Mouse (Mus musculus): ENCODE data around the gene Lcn2. TPM values are rescaled to one million over a fixed set of nuclear protein-coding genes. Genes with fewer than 3 reads are reported as not detected.
A peak's percentile ranks its signal among the peaks of the same experiment; 100 is the strongest.
"Not testable (repeated sequence)": the region's sequence is repeated elsewhere in the genome, so short reads cannot be mapped to it uniquely, and the experiment has no call there.

Gene Lcn2
- total and polyA plus RNA-seq, 3 experiments: not detected

DNA sequence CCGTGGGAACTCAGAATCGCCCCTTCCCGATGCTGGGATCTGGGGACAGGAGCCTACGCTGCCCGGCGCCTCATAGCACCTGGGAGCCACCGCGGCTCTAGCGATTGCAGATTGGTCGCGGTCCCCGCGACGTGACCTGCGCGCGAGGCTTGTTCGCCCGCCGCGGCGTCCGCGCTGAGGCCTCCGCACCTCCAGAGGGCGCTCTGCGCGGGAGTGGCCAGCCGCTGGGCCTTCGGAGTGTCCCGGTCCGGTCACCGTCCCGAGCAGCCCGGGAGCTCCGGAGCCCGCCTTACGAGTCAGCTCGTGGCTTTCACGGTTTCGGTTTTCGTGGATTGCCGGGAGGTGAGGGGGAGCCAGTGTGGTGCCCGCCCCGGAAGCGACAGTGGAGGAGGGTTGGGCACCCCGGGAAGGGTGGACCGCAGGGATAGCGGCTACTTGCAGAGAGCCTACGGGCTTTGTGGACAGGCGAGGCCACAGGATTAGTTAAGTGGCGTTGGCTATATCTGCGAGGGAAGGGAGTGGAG is 25.2 kb downstream of the Lcn2 start (continued):
- peak; percentile 84 for TF ChIP-seq NELFE (IDR thresholded peaks at IDR 0.05; ENCODE audit: low read depth, low read length)
- peak; percentile 78; the same call in 1 of the 2 replicates for TF ChIP-seq ZMIZ1 (IDR thresholded peaks at IDR 0.05; ENCODE audit: low read depth, low read length)
- peak; percentile 66; the same call in 1 of the 2 replicates for TF ChIP-seq SIN3A (IDR thresholded peaks at IDR 0.05; ENCODE audit: low read length)
- TF ChIP-seq MYC (IDR thresholded peaks at IDR 0.05; ENCODE audit: low read depth, low read length): no peak
- no peak for TF ChIP-seq POLR2AphosphoS2 (IDR thresholded peaks at IDR 0.05; ENCODE audit: low read depth, low read length)
- TF ChIP-seq MAZ (IDR thresholded peaks at IDR 0.05; ENCODE audit: low read depth, low read length): peak; percentile 78
- TF ChIP-seq MXI1 (IDR thresholded peaks at IDR 0.05; ENCODE audit: low read depth, low read length): peak; percentile 81
- TF ChIP-seq RCOR1 (conservative IDR thresholded peaks at IDR 0.05; ENCODE audit: low read depth, low read length): no peak; the same call in 1 of the 2 replicates
- peak in 1 of 2 experiments; percentile 80; a peak in 2 of 4 replicates for TF ChIP-seq CTCF (conservative IDR thresholded peaks at IDR 0.05 in 1 of 2, IDR thresholded peaks at IDR 0.05 in 1 of 2; ENCODE audit: low read depth in 2 of 2, low read length in 2 of 2)
- TF ChIP-seq HCFC1 (IDR thresholded peaks at IDR 0.05; ENCODE audit: low read depth, low read length): peak; percentile 82
- no peak for TF ChIP-seq MAFK (IDR thresholded peaks at IDR 0.05; ENCODE audit: insufficient replicate concordance, low read length)
- TF ChIP-seq E2F4 (IDR thresholded peaks at IDR 0.05; ENCODE audit: insufficient replicate concordance, low read depth, low read length): peak; percentile 53; the same call in 1 of the 2 replicates
- no peak for TF ChIP-seq JUND (conservative IDR thresholded peaks at IDR 0.05; ENCODE audit: low read depth, low read length)
- peak; percentile 57 for TF ChIP-seq BHLHE40 (IDR thresholded peaks at IDR 0.05; ENCODE audit: low read depth, low read length)
- peak; percentile 90 for TF ChIP-seq UBTF (IDR thresholded peaks at IDR 0.05; ENCODE audit: low read depth, low read length)
- TF ChIP-seq MAX (IDR thresholded peaks at IDR 0.05; ENCODE audit: low read length): peak; percentile 76

DNA sequence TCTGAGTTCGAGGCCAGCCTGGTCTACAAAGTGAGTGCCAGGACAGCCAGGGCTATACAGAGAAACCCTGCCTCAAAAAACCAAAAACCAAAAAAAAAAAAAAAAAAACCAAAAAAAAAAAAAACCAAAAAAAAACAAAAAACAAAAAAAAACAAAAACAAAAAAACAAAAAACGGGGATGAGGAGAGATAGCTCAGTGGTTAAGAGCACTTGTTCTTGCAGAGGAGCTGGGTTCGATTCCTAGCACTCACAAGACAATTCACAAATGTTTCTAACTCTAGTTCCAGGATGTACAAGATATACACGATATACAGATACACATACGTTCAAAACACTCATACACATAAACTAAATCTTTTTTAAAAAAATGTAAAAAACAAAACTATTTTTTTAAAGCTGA is 25.8 kb downstream of the Lcn2 start:
- H3K9me3 ChIP-seq (replicated peaks; ENCODE audit: low read length); H3K4me1 ChIP-seq (ENCODE audit: control insufficient read depth in 1 of 2, insufficient read depth in 2 of 2); H3K79me2 ChIP-seq (replicated peaks; ENCODE audit: control insufficient read depth, extremely low read depth, insufficient read depth, poor library complexity, severe bottlenecking); H3K27ac ChIP-seq (ENCODE audit: insufficient read depth, low read depth); DNase-seq (ENCODE audit: extremely low read depth); dilution Hi-C loops (cut with MboI; ENCODE audit: extremely low pct_ligation_motif_present, extremely low pct_unique_long_range_greater_than_20kb, low sequenced_read_pairs); in situ Hi-C loops (cut with MboI; ENCODE audit: low pct_ligation_motif_present, low pct_unique_long_range_greater_than_20kb, low sequenced_read_pairs): not testable (repeated sequence)
- peaks cover 10 to 31% of the 10 kb centered on the region in 2 experiments for H3K36me3 ChIP-seq (replicated peaks in 1 of 2; ENCODE audit: control insufficient read depth in 1 of 2, insufficient read depth in 1 of 2, low read length in 1 of 2)
- H3K9ac ChIP-seq (ENCODE audit: insufficient read depth, low read depth): peak overlapping the region; percentile 74; the same call in 1 of the 2 replicates
- H3K27me3 ChIP-seq (replicated peaks): peaks cover 37% of the 10 kb centered on the region
- H3K4me2 ChIP-seq (ENCODE audit: insufficient read depth, low read depth, poor library complexity, severe bottlenecking): peak overlapping the region; percentile 74
- peak; percentile 70 for TF ChIP-seq ZNF384 (IDR thresholded peaks at IDR 0.05; ENCODE audit: low read depth, low read length)
- H3K4me3 ChIP-seq (replicated peaks in 1 of 3; ENCODE audit: low read depth in 2 of 3, low read length in 2 of 3, poor library complexity in 1 of 3): peak overlapping the region; percentile 72 to 79 (median 74)

DNA sequence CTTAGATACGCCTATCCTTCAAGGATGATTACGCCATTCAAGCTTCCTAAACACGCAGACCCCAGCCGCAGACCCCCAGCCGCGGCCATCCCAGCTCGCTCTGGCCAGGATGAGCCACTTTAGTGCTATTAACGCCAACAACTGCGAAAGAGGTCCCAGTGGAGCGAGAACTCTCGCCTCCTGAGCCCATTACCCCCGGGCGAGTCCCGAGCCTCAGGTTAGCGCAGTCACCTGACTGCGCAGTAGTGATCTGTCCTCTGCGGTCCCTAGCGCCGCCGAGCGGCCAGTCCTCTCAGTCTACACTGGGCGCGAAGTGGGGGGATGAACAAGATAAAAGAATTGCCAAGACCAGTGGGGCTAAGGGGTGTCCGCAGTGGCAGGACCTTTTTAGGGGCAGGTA is 26.6 kb downstream of the Lcn2 start:
- Histone ChIP-seq H3K4me1 (ENCODE audit: control insufficient read depth in 1 of 2, insufficient read depth in 2 of 2) (peaks cover 0 to 9% of the 10 kb centered on the region in 2 experiments; a peak in 3 of 4 replicates), H3K27me3 (replicated peaks) (peaks cover 45% of the 10 kb centered on the region), H3K4me3 (replicated peaks in 1 of 3; ENCODE audit: low read depth in 2 of 3, low read length in 2 of 3, poor library complexity in 1 of 3) (no peak overlapping the region), H3K9ac (ENCODE audit: insufficient read depth, low read depth) (no peak overlapping the region), H3K36me3 (replicated peaks in 1 of 2; ENCODE audit: control insufficient read depth in 1 of 2, insufficient read depth in 1 of 2, low read length in 1 of 2) (peaks cover 3 to 22% of the 10 kb centered on the region in 2 experiments), H3K27ac (ENCODE audit: insufficient read depth, low read depth) (no peak overlapping the region), H3K4me2 (ENCODE audit: insufficient read depth, low read depth, poor library complexity, severe bottlenecking) (no peak overlapping the region), H3K9me3 (replicated peaks; ENCODE audit: low read length) (no peaks in the 10 kb centered on the region), H3K79me2 (replicated peaks; ENCODE audit: control insufficient read depth, extremely low read depth, insufficient read depth, poor library complexity, severe bottlenecking) (no peaks in the 10 kb centered on the region)
- in situ Hi-C loops (cut with MboI; ENCODE audit: low pct_ligation_motif_present, low pct_unique_long_range_greater_than_20kb, low sequenced_read_pairs) (no loop called here), dilution Hi-C loops (cut with MboI; ENCODE audit: extremely low pct_ligation_motif_present, extremely low pct_unique_long_range_greater_than_20kb, low sequenced_read_pairs) (no loop called here)
- TF ChIP-seq JUND (conservative IDR thresholded peaks at IDR 0.05; ENCODE audit: low read depth, low read length): no peak
- no peak for TF ChIP-seq CHD1 (IDR thresholded peaks at IDR 0.05; ENCODE audit: low read depth, low read length)
- TF ChIP-seq GABPA (IDR thresholded peaks at IDR 0.05; ENCODE audit: insufficient replicate concordance, low read depth, low read length): no peak
- no peak for TF ChIP-seq EP300 (IDR thresholded peaks at IDR 0.05; ENCODE audit: low read length)
- no peak for TF ChIP-seq ZMIZ1 (IDR thresholded peaks at IDR 0.05; ENCODE audit: low read depth, low read length)
- TF ChIP-seq ETS1 (conservative IDR thresholded peaks at IDR 0.05; ENCODE audit: low read depth, low read length): no peak
- DNase-seq (ENCODE audit: extremely low read depth): no peak
